Mouse (Mus musculus) erythroid progenitor cell, adult 5-6 weeks (primary cell): ENCODE measurements around the gene Rabl2. TPM values are rescaled to one million over a fixed set of nuclear protein-coding genes. Genes with fewer than 3 reads are reported as not detected.

Source experiments
- ATAC-seq: replicated peaks from 2 replicates; pipeline ENCODE4 v1.8.0; 2016; ENCODE audit warnings: moderate number of reproducible peaks, mild to moderate bottlenecking, moderate TSS enrichment, inconsistent platforms; ENCODE audit not compliant: poor library complexity, low FRiP score, severe bottlenecking
- total RNA-seq, 2 experiments: library from RNA; stranded (forward) in 1 of 2; stranded (reverse) in 1 of 2; fragments of 150-400 nt in 1 of 2; fragments of 186-747, 209-891 nt in 1 of 2; gene quantifications; 2 replicates each; pipeline versions ENCODE4 v1.2.3 to v1.2.4; 2015 to 2017; ENCODE audit warnings: low replicate concordance in 2 of 2

Gene Rabl2
- total RNA-seq, 2 experiments from 2014 or later = 4.4 TPM; not detected in 1

DNA sequence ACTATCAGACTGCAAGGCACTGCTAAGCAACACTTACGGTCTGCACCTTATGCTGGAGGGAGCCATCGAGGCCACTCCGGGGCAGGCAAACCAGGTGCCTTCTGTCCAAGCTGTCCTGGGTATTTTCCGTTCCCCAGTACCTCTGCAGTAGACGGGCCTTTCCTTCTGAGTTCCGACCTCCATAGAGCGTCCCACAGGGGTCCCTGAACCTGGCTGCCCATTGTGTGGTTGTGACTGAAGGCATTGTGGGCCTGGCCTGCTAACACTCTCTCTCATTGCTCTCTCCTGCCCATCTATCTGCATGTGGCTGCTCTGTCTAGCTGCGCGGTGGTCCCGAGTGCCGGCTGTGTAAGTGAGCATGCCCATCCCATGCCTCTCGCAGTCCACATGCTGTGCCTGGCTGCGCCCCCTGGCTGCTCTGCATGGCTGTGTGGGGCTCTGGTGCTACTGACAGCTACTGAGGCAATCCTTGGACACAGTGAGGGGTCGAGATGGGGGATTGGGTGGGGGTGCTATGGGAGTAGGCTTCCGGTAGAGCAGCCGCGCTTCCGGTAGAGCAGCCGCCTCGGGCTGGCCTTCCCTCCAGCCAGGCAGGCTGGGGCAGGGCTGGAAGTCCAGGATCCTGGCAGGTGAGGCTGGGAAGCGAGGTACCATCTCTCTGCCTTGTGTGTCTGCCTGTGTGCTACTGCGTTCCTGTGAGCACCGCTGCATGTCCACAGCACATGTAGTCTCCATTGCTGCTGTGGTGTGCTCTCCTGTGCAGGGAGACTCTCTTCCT, 35.1 kb downstream of the Rabl2 start:
- no peak for ATAC-seq

DNA sequence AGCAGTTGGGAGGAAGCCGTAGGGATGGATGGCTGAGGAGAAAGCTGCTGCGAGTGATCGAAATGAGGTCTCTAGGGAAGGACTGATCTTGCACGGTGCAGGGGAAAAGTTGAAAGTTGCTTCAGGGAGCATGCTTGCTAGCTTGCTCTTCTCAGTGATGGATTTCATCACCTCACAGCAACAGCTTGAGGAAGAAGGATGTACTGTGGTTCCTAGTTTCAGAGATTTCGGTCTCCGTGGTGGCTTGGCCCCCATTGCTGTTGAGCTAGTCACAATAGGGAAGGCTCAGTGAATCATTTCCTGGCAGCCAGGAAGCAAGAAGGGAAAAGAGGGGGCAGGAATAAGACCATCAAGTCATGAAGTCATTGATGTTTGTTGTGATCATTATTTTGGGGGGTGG, 36.1 kb downstream of the Rabl2 start:
- ATAC-seq = no peak

DNA sequence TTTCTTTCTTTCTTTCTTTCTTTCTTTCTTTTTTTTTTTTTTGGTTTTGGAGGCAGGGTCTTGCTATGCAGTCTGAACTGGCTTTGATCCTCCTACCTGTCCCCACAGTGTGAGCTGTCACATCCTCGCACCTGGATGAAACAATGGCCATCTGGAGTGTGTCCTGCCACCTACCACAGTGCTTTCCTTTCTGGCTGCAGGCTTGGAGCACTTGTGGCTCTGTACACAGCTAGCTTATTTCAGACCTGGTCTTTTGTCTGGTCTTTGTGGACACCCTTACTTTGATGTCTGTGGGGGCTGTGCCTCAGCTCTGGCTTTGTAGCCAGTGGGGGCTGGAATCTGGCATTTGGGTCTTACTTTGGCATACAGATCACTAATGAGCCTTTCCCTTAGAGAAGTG, 40.0 kb downstream of the Rabl2 start:
- no peak for ATAC-seq

DNA sequence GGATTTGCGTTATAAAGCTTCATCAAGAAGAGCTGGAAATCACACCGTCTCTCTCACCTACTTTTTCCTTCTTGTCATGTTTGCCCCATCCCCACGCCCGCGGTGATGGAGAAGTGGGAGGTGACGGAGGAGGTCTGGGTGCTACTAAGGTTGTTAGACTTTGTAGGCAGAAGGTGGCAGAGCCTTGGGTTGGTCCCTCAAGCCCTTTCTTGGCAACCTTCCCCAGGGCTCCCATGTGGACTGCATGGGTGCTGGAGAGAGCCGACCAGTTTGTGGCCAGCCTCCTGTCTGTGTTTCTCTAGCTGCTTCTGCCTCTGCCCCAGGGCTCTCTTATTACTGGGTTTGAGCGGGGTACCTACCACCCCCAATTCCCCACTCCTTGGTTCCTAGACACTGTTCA, 41.2 kb downstream of the Rabl2 start:
- no peak for ATAC-seq

DNA sequence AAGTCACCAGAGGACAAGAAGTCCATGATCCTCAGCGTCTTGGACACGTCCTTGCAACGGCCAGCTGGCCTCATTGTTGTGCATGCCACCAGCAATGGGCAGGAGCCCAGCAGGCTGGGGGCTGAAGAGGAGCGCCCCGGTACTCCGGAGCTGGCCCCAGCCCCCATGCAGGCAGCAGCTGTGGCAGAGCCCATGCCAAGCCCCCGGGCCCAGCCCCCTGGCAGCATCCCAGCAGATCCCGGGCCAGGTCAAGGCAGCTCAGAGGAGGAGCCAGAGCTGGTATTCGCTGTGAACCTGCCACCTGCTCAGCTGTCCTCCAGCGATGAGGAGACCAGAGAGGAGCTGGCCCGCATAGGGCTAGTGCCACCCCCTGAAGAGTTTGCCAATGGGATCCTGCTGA, 42.9 kb downstream of the Rabl2 start:
- no peak for ATAC-seq

DNA sequence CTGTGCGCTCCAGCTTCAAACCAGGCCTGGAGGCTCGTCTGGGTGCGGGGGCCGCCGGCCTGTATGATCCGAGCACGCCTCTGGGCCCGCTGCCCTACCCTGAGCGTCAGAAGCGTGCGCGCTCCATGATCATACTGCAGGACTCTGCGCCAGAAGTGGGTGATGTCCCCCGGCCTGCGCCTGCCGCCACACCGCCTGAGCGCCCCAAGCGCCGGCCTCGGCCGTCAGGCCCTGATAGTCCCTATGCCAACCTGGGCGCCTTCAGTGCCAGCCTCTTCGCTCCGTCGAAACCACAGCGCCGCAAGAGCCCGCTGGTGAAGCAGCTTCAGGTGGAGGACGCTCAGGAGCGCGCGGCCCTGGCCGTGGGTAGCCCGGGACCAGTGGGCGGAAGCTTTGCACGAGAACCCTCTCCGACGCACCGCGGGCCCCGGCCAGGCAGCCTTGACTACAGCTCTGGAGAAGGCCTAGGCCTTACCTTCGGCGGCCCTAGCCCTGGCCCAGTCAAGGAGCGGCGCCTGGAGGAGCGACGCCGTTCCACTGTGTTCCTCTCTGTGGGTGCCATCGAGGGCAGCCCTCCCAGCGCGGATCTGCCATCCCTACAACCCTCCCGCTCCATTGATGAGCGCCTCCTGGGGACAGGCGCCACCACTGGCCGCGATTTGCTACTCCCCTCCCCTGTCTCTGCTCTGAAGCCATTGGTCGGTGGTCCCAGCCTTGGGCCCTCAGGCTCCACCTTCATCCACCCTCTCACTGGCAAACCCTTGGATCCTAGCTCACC, 43.7 kb downstream of the Rabl2 start:
- ATAC-seq = no peak

DNA sequence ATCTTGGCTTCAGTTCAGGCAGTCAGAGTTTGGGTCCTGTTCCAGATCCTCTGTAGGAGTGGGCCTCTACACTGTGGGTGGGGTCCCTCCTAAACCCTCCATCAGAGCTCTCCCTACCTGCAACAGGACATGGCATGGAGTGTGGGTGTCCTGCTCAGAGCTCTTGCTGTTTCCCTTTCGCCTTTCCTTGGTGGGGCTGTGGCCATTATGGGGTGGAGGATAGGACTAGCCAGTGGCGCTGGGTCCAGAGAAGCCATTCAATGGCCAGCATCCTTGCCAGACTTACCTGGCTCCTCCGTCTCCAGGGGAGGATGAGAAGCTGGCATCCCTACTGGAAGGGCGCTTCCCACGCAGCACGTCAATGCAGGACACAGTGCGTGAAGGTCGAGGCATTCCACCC, 44.4 kb downstream of the Rabl2 start:
- ATAC-seq = no peak

DNA sequence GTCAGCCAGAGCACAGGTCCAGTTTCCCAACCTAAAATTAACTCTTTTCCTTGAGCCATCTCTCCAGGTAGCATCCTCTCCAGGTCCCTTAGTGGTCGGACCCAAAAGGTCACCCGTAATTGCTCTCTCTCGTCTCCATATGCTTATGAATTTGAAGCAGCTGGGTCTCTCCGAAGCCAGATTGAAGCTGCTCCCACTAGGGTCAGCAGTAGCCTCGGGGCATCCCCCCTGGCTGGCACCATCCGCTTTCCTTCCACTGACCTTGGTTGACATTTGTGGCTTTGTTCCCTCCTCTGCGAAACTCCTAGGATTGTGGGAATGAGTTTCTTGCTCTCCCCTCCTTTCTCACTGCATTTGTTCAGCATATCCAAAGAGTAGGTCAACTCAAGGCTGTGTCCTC, 47.6 kb downstream of the Rabl2 start:
- no peak for ATAC-seq

DNA sequence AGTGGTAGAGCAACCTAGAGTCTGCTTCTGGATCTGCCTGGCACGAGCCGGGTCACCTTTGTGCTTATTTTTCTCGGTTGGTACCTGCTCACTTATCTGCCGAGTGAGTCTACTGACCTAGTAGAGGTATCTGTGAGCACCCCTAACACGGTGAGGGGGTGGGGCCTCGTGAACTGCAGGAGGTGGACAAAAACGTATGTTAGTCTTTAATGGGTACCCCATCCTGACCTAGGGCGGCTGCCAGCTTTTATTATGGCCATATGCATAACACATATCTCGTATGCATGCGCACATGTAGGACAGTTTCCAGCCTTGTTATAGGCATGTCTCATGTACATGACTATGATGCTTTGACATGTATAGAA, 57.9 kb downstream of the Rabl2 start:
- no peak for ATAC-seq

DNA sequence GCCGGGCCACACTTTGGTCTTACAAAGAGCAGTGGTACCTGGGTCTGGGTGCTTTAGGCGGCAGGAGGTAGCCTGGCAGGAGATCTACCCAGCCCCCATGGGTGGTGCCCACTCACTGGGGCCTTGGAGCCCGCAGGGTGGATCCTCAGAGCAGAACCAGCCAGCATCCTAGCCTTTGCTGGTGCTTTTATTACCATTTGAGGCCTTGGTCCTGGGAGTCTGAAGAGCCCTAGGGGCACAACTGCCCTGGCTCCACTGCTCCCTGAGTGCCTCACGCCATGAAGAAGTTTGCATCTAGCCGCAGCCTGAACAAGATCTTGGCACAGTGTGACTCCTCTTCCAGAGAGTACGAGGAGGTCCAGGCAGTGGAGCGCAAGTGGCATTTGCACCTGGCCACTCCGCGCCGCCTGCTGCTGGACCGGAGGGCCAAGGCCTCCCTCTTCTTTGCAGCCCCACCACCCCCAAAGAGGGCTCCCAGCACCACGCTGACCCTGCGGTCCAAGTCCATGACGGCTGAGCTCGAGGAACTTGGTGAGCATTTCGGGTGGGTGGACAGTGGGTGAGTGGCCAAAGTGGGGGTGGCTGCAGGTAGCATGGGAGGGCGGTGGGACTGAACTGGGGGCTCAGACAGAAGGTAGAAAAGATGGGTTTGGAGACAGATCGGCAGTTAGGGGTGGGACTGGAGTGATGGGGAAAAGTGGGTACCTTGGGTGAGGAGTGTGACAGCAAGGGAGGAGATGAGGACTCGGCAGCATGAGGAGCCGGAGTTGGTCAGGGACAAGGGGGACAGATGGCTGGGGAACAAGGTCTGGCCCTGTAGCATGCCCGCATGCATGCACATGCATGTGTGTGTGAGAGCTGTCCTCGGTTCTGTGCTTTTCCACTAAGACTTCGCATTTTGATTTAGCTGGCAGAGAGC, 58.5 kb downstream of the Rabl2 start:
- ATAC-seq = no peak

Other genes with a start within 250 kb of the Rabl2 start
- 71.4 and 96.8 TPM in 2 replicates for gene Lmf2, start 236.3 kb downstream of the Rabl2 start, total RNA-seq (2015; ENCODE audit: low replicate concordance)
- gene Lmf2, start 236.3 kb downstream of the Rabl2 start, total RNA-seq (2017; ENCODE audit: low replicate concordance) = 63.3 and 84.0 TPM in 2 replicates
- gene Ncaph2, start 236.2 kb downstream of the Rabl2 start, total RNA-seq (2015; ENCODE audit: low replicate concordance) = 195 and 215 TPM in 2 replicates
- gene Ncaph2, start 236.2 kb downstream of the Rabl2 start, total RNA-seq (2017; ENCODE audit: low replicate concordance) = 221 and 330 TPM in 2 replicates
- gene Sco2, start 218.1 kb downstream of the Rabl2 start, total RNA-seq (2015; ENCODE audit: low replicate concordance) = 2.9 TPM in 1 of 2 replicates, not detected in the other
- gene Sco2, start 218.1 kb downstream of the Rabl2 start, total RNA-seq (2017; ENCODE audit: low replicate concordance) = 0.23 and 5.1 TPM in 2 replicates
- gene Tymp, start 214.9 kb downstream of the Rabl2 start, total RNA-seq (2015; ENCODE audit: low replicate concordance) = not detected in 2 replicates
- gene Tymp, start 214.9 kb downstream of the Rabl2 start, total RNA-seq (2017; ENCODE audit: low replicate concordance) = not detected in 2 replicates
- gene Odf3b, start 212.6 kb downstream of the Rabl2 start, total RNA-seq (2015; ENCODE audit: low replicate concordance) = not detected in 2 replicates
- not detected in 2 replicates for gene Odf3b, start 212.6 kb downstream of the Rabl2 start, total RNA-seq (2017; ENCODE audit: low replicate concordance)
- not detected in 2 replicates for gene Klhdc7b, start 207.0 kb downstream of the Rabl2 start, total RNA-seq (2015; ENCODE audit: low replicate concordance)
- gene Klhdc7b, start 207.0 kb downstream of the Rabl2 start, total RNA-seq (2017; ENCODE audit: low replicate concordance) = not detected in 2 replicates
- not detected in 2 replicates for gene Syce3, start 181.4 kb downstream of the Rabl2 start, total RNA-seq (2015; ENCODE audit: low replicate concordance)
- gene Syce3, start 181.4 kb downstream of the Rabl2 start, total RNA-seq (2017; ENCODE audit: low replicate concordance) = not detected in 2 replicates
- 6.1 TPM in 1 of 2 replicates, not detected in the other for gene Cpt1b, start 166.1 kb downstream of the Rabl2 start, total RNA-seq (2015; ENCODE audit: low replicate concordance)
- gene Cpt1b, start 166.1 kb downstream of the Rabl2 start, total RNA-seq (2017; ENCODE audit: low replicate concordance) = 3.1 TPM in 1 of 2 replicates, not detected in the other
- gene C730034F03Rik, start 162.3 kb downstream of the Rabl2 start, total RNA-seq (2015; ENCODE audit: low replicate concordance) = 2.5 and 7.2 TPM in 2 replicates
- gene C730034F03Rik, start 162.3 kb downstream of the Rabl2 start, total RNA-seq (2017; ENCODE audit: low replicate concordance) = 6.0 TPM in 1 of 2 replicates, not detected in the other
- gene Gm44502, start 162.2 kb downstream of the Rabl2 start, total RNA-seq (2015; ENCODE audit: low replicate concordance) = 3.4 TPM in 1 of 2 replicates, not detected in the other
- 0.51 TPM in 1 of 2 replicates, not detected in the other for gene Gm44502, start 162.2 kb downstream of the Rabl2 start, total RNA-seq (2017; ENCODE audit: low replicate concordance)
- 101 and 115 TPM in 2 replicates for gene Chkb, start 162.0 kb downstream of the Rabl2 start, total RNA-seq (2015; ENCODE audit: low replicate concordance)
- gene Chkb, start 162.0 kb downstream of the Rabl2 start, total RNA-seq (2017; ENCODE audit: low replicate concordance) = 44.9 and 46.9 TPM in 2 replicates
- gene Mapk8ip2, start 138.0 kb downstream of the Rabl2 start, total RNA-seq (2015; ENCODE audit: low replicate concordance) = not detected in 2 replicates
- gene Mapk8ip2, start 138.0 kb downstream of the Rabl2 start, total RNA-seq (2017; ENCODE audit: low replicate concordance) = not detected in 2 replicates
- 2.5 and 2.9 TPM in 2 replicates for gene Arsa, start 114.5 kb downstream of the Rabl2 start, total RNA-seq (2015; ENCODE audit: low replicate concordance)
- 2.1 and 3.7 TPM in 2 replicates for gene Arsa, start 114.5 kb downstream of the Rabl2 start, total RNA-seq (2017; ENCODE audit: low replicate concordance)
- gene Shank3, start 92.3 kb downstream of the Rabl2 start, total RNA-seq (2015; ENCODE audit: low replicate concordance) = 0.72 TPM in 1 of 2 replicates, not detected in the other
- 0.39 and 0.61 TPM in 2 replicates for gene Shank3, start 92.3 kb downstream of the Rabl2 start, total RNA-seq (2017; ENCODE audit: low replicate concordance)
- gene Acr, start 23.6 kb downstream of the Rabl2 start, total RNA-seq (2015; ENCODE audit: low replicate concordance) = not detected in 2 replicates
- gene Acr, start 23.6 kb downstream of the Rabl2 start, total RNA-seq (2017; ENCODE audit: low replicate concordance) = not detected in 2 replicates
- gene Syt10, start 249.9 kb upstream of the Rabl2 start, total RNA-seq (2015; ENCODE audit: low replicate concordance) = not detected in 2 replicates
- not detected in 2 replicates for gene Syt10, start 249.9 kb upstream of the Rabl2 start, total RNA-seq (2017; ENCODE audit: low replicate concordance)